Mouse (Mus musculus) left cerebral cortex, postnatal 10 days (tissue): ENCODE data around the gene Vmn1r44. TPM values are rescaled to one million over a fixed set of nuclear protein-coding genes. Genes with fewer than 3 reads are reported as not detected.
"Not testable (repeated sequence)": the region's sequence is repeated elsewhere in the genome, so short reads cannot be mapped to it uniquely, and the experiment has no call there.

Experiments used
- DNase-seq, 2 experiments: peaks; one replicate each; pipeline ENCODE4 v3.0.0; 2021 to 2022; ENCODE audit warnings: low spot score in 2 of 2, mixed read lengths in 1 of 2; ENCODE audit errors: extremely low spot score in 1 of 2
- intact Hi-C: fragments of 180-260 bp; cut with DNase I; formaldehyde crosslinking; loops from one replicate; pipeline ENCODE4 v1.15.1; 2025
- total RNA-seq, 2 experiments: library from RNA; stranded (reverse); gene quantifications; 2 replicates each; pipeline ENCODE4 v1.2.3; 2021

Vmn1r44 gene
- total RNA-seq, result not detected

DNA sequence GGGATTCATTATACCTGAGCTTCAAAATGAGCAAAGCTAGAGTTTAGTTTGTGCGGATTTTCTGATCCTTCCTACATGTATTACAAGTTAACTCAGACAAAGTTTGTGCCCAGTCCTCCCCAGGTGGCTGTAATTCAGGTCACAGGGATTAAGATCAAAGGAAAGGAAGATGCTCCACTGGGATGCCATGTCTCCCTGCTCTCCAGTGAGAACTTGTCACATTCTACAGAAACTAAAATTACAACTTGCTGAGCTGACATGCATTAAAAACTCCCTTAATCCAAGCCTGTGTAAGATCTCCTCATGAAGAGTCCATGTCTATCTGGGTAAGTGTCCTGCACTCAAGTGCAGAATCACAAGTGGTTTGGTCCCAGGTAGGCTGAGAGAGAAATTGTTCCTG is at the start of gene Vmn1r44:
TSS of gene Vmn1r44 (plus strand) at position 301 of the 400 bp plus-strand sequence.
- intact Hi-C loops, result no loop called here
- DNase-seq, result no peak

DNA sequence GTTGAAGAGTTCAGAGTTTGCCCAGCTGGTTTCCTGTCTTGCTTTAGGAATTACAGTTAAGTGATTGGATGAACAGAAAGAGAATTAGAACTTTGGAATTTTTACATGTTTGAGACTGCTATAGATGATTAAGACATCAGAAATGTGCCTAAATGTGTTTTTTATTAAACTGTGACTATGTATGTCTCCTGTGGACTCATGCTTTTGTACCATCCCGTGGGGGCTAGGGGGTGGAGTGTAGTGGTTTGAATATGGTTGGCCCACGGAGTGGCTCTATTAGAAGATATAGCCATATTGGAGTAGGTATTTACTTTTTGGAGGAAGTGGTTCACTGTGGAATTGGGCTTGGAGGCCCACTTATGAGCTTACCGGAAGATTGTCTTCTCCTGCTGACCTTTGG is 25.9 kb upstream of the Vmn1r44 start:
- DNase-seq, result no peak
- intact Hi-C loops, result no loop called here

DNA sequence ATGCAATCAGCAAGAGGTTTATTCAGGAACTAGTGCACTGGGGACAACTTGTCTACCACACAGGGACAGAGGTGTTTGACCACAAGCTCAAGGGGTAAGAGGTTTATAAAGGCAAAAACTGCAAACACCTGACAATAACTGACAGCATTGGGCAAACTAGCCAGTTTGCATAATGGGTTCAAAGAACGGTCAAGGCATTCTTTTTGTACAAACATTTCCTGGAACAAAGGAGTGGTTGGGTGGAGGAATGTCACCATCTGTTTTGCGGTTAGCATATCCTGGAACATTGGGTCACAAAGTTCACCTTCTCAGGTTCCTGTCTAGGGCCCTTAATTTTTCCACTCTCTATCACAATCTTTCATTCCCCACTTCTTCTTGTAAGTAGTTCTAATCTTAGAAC is 23.6 kb upstream of the Vmn1r44 start:
- intact Hi-C loops, result no loop called here
- DNase-seq, result no peak

DNA sequence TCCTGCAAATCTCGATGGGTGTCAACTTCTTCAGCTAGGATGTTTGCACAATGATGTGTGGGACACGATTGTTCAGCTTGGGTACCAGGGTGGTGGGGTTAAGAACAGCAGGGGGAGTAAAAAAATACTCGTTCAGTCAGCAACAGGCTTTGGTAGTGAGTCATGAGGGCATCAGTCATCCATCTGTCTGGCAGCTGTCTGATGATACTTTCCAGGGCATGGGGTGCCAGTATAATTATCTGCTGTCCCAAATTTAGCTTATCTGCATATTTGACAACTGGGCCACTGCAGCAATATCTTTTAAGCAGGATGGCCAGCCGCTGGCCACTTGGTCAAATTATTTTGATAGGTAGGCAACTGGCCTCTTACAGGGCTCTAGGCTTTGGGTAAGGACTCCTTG is 19.7 kb upstream of the Vmn1r44 start:
- DNase-seq, result no peak
- intact Hi-C loops, result no loop called here

DNA sequence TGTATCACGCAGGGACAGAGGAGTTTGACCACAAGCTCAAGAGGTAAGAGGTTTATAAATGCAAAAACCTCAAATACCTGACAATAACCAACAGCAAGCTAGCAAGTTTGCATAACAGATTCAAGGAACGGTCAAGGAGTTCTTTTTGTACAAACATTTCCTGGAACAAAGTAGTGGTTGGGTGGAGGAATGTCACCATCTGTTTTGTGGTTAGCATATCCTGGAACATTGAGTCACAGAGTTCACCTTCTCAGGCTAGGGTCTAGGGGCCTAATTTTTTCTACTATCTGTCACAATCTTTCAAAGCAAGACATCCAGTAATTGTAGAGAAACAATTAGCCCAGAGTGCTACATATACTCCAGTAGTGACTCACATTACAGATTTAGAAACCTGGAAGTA is 16.2 kb upstream of the Vmn1r44 start:
- no peak for DNase-seq
- intact Hi-C loops, result no loop called here

DNA sequence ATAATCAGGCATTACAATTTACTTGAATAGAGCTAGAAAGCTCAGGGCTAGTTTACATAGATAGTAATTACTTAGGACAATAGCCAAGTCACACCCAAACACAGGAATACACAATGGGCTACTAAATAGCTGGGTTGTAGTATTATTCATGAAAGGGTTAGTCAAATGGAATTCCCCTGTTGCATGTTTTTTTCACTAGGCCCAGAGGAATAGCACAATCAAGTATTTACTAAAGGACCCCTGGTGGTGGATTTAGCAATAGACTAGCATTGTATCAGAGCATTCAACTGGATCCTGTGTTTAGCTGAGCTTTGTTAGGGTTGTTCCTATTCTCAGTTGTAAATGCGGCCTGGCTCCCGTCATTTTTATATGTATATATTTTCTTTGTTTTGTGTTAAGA is 15.5 kb upstream of the Vmn1r44 start:
- no peak for DNase-seq
- intact Hi-C loops, result no loop called here

DNA sequence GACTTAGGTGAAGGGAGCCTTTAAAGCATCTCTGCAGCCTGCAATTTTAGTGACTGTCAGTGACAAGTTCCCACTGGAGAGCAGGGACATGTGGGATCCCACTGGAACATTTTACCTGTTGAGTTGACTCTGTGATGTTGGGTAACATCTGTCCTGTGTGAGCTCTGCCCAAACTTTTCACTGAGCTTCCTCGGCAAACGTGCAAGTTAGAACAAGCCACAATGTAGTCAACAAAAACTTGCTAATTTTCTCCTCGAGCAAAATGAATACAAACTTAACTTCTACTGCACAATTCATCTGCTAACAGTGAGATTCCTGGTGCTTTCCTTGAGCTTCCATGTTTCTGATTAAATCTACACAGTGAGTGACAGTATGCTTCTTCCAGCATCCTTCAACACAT is 7.1 kb upstream of the Vmn1r44 start, which contains the start of the genes Vmn1r42 and Vmn1r43:
TSS of gene Vmn1r42 (minus strand) at position 101 of the 400 bp plus-strand sequence.
TSS of gene Vmn1r43 (minus strand) at position 101 of the 400 bp plus-strand sequence.
- intact Hi-C loops, DNase-seq: not testable (repeated sequence)

DNA sequence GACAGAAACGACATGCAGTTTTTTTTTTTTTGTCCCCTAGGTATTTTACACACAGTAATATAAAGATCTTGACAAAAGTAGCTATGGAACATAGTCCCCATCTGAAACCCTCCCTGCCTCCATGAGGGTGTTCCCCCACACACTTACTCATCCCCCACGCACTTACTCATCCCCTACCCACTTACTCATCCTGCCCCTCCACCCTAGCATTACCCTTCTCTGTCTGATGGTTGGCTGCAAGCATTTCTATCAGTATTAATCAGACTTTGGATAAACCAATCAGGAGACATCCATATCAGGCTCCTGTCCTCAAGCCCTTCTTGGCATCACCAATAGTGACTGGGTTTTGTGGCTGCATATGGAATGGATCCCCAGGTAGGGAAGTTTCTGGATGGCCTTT is 6.5 kb upstream of the Vmn1r44 start:
- no peak for DNase-seq
- intact Hi-C loops, result no loop called here

DNA sequence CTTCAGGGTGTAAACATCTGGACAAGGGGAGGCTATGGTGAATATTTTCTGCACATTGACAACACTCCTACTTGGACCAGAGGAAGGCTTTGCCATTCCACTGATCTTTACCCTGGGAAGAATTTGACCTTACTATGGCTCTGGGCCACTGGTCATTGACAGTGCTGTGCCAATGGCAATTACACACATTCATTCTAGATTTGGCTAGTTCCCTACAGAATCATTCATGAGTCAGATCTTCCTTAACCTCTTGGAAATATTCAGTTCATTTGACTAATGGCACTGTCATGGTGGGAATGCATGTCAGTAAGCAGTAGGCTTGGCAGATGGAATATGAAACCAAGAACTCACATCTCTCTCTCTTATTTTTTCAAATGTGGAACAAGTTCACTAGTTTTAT is 2.6 kb upstream of the Vmn1r44 start:
- DNase-seq, result no peak
- intact Hi-C loops, result no loop called here

DNA sequence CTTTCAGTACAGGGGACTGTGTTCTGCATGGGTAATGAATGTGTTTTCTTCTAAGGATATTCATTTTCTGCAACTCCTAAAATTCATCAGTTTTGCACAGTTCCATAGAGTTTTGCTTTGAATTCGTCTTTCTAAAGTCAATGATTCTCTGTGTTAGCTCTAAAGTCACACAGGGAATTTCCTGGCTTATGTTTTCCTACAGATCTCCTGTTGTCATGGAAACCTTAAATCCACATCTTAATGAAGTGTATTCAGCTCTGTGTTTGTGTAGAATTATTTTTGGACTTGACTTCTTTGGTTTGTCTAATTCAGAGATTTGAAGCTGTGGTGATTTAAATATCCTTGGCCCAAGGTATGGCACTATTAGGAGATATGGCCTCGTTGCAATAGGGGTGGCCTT is 352 bp downstream of the Vmn1r44 start:
- intact Hi-C loops, result no loop called here
- DNase-seq, result no peak

DNA sequence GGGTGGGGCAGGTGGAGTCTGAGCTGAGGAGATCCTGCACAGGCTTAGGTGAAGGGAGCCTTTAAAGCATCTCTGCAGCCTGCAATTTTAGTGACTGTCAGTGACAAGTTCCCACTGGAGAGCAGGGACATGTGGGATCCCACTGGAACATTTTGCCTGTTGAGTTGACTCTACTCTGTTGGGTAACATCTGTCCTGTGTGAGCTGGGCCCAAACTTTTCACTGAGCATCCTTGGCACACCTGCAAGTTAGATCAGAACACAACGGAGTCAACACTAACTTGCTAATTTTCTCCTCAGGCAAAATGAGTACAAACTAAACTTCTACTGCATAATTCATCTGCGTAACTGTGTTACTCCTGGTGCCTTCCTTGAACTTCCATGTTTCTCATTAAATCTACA is 57.0 kb downstream of the Vmn1r44 start, which contains the start of gene Vmn1r45:
TSS of gene Vmn1r45 (minus strand) at position 101 of the 400 bp plus-strand sequence.
- intact Hi-C loops, result loop anchor here (5.0 kb wide), 1 partner anchor 202 kb away; no protein-coding TSS in a partner anchor

DNA sequence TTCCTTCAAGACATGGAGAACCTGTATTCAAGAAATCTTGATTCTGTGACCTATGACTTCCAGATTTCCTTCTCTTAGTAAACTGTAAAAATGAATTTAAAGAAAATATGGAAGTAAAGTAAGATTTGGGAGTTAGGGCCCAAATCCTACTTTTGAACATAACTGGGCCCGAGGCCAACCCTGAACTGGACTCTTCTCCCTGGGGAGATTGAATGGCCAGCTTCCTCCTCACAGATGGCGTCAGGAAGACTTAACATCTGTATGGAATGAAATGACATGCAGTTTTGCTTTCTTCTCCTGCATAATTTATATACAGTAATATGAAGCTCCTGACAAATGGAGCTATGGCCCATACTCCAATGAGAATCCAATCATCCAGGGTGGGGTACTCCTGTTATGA is 57.5 kb downstream of the Vmn1r44 start:
- intact Hi-C loops, result loop anchor here (5.0 kb wide), 1 partner anchor 201 kb away; no protein-coding TSS in a partner anchor

More for the DNA sequence above, 57.0 kb downstream of the Vmn1r44 start, which contains the start of gene Vmn1r45:
- not testable (repeated sequence) for DNase-seq

More for the DNA sequence above, 57.5 kb downstream of the Vmn1r44 start:
- no peak for DNase-seq

Other genes with a start within 250 kb of the Vmn1r44 start
- 10 to 100 TPM in 1 of 2 experiments, 1 to 10 TPM in 1; 10.0 to 10.6 TPM for gene Txnrd3, start 239.7 kb upstream of the Vmn1r44 start, total RNA-seq
- not detected for gene Vmn1r40, start 176.1 kb upstream of the Vmn1r44 start, total RNA-seq
- gene Vmn1r41, start 142.9 kb upstream of the Vmn1r44 start, total RNA-seq, result not detected
- gene Vmn1r42, start 7.2 kb upstream of the Vmn1r44 start, total RNA-seq, result not detected
- gene Vmn1r43, start 7.2 kb upstream of the Vmn1r44 start, total RNA-seq, result not detected
- not detected for gene Vmn1r45, start 56.9 kb downstream of the Vmn1r44 start, total RNA-seq
- gene Vmn1r46, start 85.7 kb downstream of the Vmn1r44 start, total RNA-seq, result not detected
- under 1 TPM in 1 of 2 experiments, not detected in 1; 0.04 TPM for gene Vmn1r47, start 132.5 kb downstream of the Vmn1r44 start, total RNA-seq
- gene Vmn1r48, start 153.2 kb downstream of the Vmn1r44 start, total RNA-seq, result not detected
- not detected for gene Vmn1r49, start 194.8 kb downstream of the Vmn1r44 start, total RNA-seq
- gene Vmn1r50, start 217.8 kb downstream of the Vmn1r44 start, total RNA-seq, result not detected
- not detected for gene Vmn1r51, start 238.9 kb downstream of the Vmn1r44 start, total RNA-seq